Mouse (Mus musculus): ENCODE measurements around the gene AL732309.1.

Gene AL732309.1

GRCm38 (mm10) chr2:25240310-25240709 is 6.4 kb downstream of the AL732309.1 start:
- no peak for DNase-seq (ENCODE audit: low spot score in 2 of 2)

GRCm38 (mm10) chr2:25239766-25240165 is 6.9 kb downstream of the AL732309.1 start:
- DNase-seq (ENCODE audit: low spot score in 2 of 2), result no peak

GRCm38 (mm10) chr2:25238106-25238505 is 8.6 kb downstream of the AL732309.1 start:
- no peak for DNase-seq (ENCODE audit: low spot score in 2 of 2)

GRCm38 (mm10) chr2:25237522-25237921 is 9.1 kb downstream of the AL732309.1 start:
- DNase-seq (ENCODE audit: low spot score in 2 of 2), result no peak

GRCm38 (mm10) chr2:25236614-25237013 is 10.0 kb downstream of the AL732309.1 start, which contains the start of gene Rnf224:
Rnf224 (minus strand) TSS chr2:25236787.
- no peak for DNase-seq (ENCODE audit: low spot score in 2 of 2)

GRCm38 (mm10) chr2:25234551-25235220 is 12.0 kb downstream of the AL732309.1 start:
- DNase-seq (ENCODE audit: low spot score in 2 of 2), result no peak

GRCm38 (mm10) chr2:25234050-25234449 is 12.6 kb downstream of the AL732309.1 start, which contains the start of gene Slc34a3:
Slc34a3 (minus strand) TSS chr2:25234364.
- DNase-seq (ENCODE audit: low spot score in 2 of 2), result no peak

- no peak for DNase-seq (ENCODE audit: low spot score in 2 of 2)
Measured at GRCm38 (mm10) chr2:25233421-25233820, 13.2 kb downstream of the AL732309.1 start.

GRCm38 (mm10) chr2:25231038-25231437 is 15.6 kb downstream of the AL732309.1 start:
- no peak for DNase-seq (ENCODE audit: low spot score in 2 of 2)

GRCm38 (mm10) chr2:25230581-25230980 is 16.1 kb downstream of the AL732309.1 start:
- DNase-seq (ENCODE audit: low spot score in 2 of 2), result no peak

GRCm38 (mm10) chr2:25229582-25229981 is 17.1 kb downstream of the AL732309.1 start:
- DNase-seq (ENCODE audit: low spot score in 2 of 2), result no peak

GRCm38 (mm10) chr2:25228995-25229530 is 17.6 kb downstream of the AL732309.1 start:
- no peak for DNase-seq (ENCODE audit: low spot score in 2 of 2)

GRCm38 (mm10) chr2:25228431-25228889 is 18.2 kb downstream of the AL732309.1 start:
- DNase-seq (ENCODE audit: low spot score in 2 of 2), result peak; percentile 81 to 86

GRCm38 (mm10) chr2:25227406-25227805 is 19.3 kb downstream of the AL732309.1 start:
- DNase-seq (ENCODE audit: low spot score in 2 of 2), result no peak

- peak; percentile 31 to 44 for DNase-seq (ENCODE audit: low spot score in 2 of 2)
Measured at GRCm38 (mm10) chr2:25226864-25227263, 19.8 kb downstream of the AL732309.1 start.

- DNase-seq (ENCODE audit: low spot score in 2 of 2), result no peak
Measured at GRCm38 (mm10) chr2:25225811-25226379, 20.8 kb downstream of the AL732309.1 start.

- DNase-seq (ENCODE audit: low spot score in 2 of 2), result peak; percentile 99
Measured at GRCm38 (mm10) chr2:25224766-25225752, 21.6 kb downstream of the AL732309.1 start.

GRCm38 (mm10) chr2:25224492-25224765 is 22.2 kb downstream of the AL732309.1 start, which contains the start of gene Tubb4b:
Tubb4b (minus strand) TSS chr2:25224702.
- DNase-seq (ENCODE audit: low spot score in 2 of 2), result no peak

- DNase-seq (ENCODE audit: low spot score in 2 of 2), result peak; percentile 73 to 75
Measured at GRCm38 (mm10) chr2:25223681-25224491, 22.8 kb downstream of the AL732309.1 start.

GRCm38 (mm10) chr2:25221331-25221772 is 25.3 kb downstream of the AL732309.1 start:
- no peak for DNase-seq (ENCODE audit: low spot score in 2 of 2)

- DNase-seq (ENCODE audit: low spot score in 2 of 2), result no peak
Measured at GRCm38 (mm10) chr2:25218445-25218844, 28.2 kb downstream of the AL732309.1 start, which contains the start of gene Fam166a. Fam166a (plus strand) TSS chr2:25218745.
